Mouse (Mus musculus) hindbrain, embryonic 16.5 days (tissue): ENCODE results near the gene Rhoc. TPM values are rescaled to one million over a fixed set of nuclear protein-coding genes. Genes with fewer than 3 reads are reported as not detected.
A peak's percentile ranks its signal among the peaks of the same experiment; 100 is the strongest.
"Not testable (repeated sequence)": the region's sequence is repeated elsewhere in the genome, so short reads cannot be mapped to it uniquely, and the experiment has no call there.

ENCODE experiments used
- ATAC-seq: fragments of 200-750 bp; cut with Nextera tagmentation; 2 replicates; pipeline ENCODE4 v1.8.0; 2017; ENCODE audit warnings: moderate TSS enrichment, moderate library complexity
- H3K27ac ChIP-seq: fragments of 300-500 bp; sonication (generic); 2 replicates; pipeline ENCODE4 v1.5.1; 2014; ENCODE audit warnings: low read depth, mild to moderate bottlenecking, control low read depth, low read length, moderate library complexity
- H3K27me3 ChIP-seq: fragments of 300-500 bp; sonication (generic); replicated peaks from 2 replicates; pipeline ENCODE4 v1.6.1; 2014; ENCODE audit warnings: low read length; ENCODE audit not compliant: control insufficient read depth, insufficient read depth
- H3K36me3 ChIP-seq: fragments of 300-500 bp; sonication (generic); 2 replicates; pipeline ENCODE4 v1.6.1; 2014; ENCODE audit warnings: mild to moderate bottlenecking, low read length, moderate library complexity, mixed read lengths; ENCODE audit not compliant: control insufficient read depth, insufficient read depth
- H3K4me1 ChIP-seq: fragments of 300-500 bp; sonication (generic); 2 replicates; pipeline ENCODE4 v1.6.1; 2014; ENCODE audit warnings: low read depth, low read length; ENCODE audit not compliant: control insufficient read depth, insufficient read depth
- H3K4me2 ChIP-seq: fragments of 300-500 bp; sonication (generic); 2 replicates; pipeline ENCODE4 v1.6.1; 2014; ENCODE audit warnings: mild to moderate bottlenecking, low read length, control low read depth, moderate library complexity
- H3K4me3 ChIP-seq: fragments of 300-500 bp; sonication (generic); 2 replicates; pipeline ENCODE4 v1.5.1; 2014; ENCODE audit warnings: mild to moderate bottlenecking, low read length, control low read depth, moderate library complexity
- H3K9ac ChIP-seq: fragments of 300-500 bp; sonication (generic); 2 replicates; pipeline ENCODE4 v1.6.1; 2014; ENCODE audit warnings: low read depth, mild to moderate bottlenecking, control low read depth, low read length, moderate library complexity
- H3K9me3 ChIP-seq: fragments of 300-500 bp; sonication (generic); 2 replicates; pipeline ENCODE4 v1.6.1; 2014; ENCODE audit warnings: mild to moderate bottlenecking, low read length, moderate library complexity; ENCODE audit not compliant: control insufficient read depth
- WGBS: fragments of 180-500 bp; shearing (Covaris S2); extraction: QIAGEN DNeasy Blood & Tissue Kit; methylation state at CpG from one replicate; pipeline ENCODE4 v1.1.7; 2014; 5-methylcytosine and 5-hydroxymethylcytosine counted together
- polyA plus RNA-seq: library from polyadenylated mRNA; unstranded; fragments of >200 nt; fragmentation: Nextera tagmentation; extraction: Ambion mirVana; gene quantifications from 2 replicates; pipeline ENCODE4 v1.2.1, GENCODE M21; 2015

Rhoc gene
- polyA plus RNA-seq, result 65.1 and 67.0 TPM in 2 replicates

- Histone ChIP-seq H3K4me1 (peaks cover 23% of the 10 kb centered on the region), H3K4me2 (peak within 1 kb of the TSS; percentile 90), H3K9ac (peak within 1 kb of the TSS; percentile 68), H3K36me3 (no peaks in the 10 kb centered on the region), H3K9me3 (no peaks in the 10 kb centered on the region), H3K27me3 (peaks cover 13% of the 10 kb centered on the region), H3K27ac (peak within 1 kb of the TSS; percentile 51; the same call in 1 of the 2 replicates), H3K4me3 (peak within 1 kb of the TSS; percentile 58)
- 38% methylated on average over 3 of the region's 3 CpGs for WGBS
- no peak for ATAC-seq
These were observed at the start of gene Rhoc for GRCm38 (mm10) chr3:104788075-104788474. Gene Rhoc (plus strand): TSS chr3:104788375.

GRCm38 (mm10) chr3:104741954-104742353 lies 46.2 kb upstream of the Rhoc start:
- Histone ChIP-seq H3K4me2 (no peak overlapping the region), H3K27ac (no peak overlapping the region), H3K9me3 (no peaks in the 10 kb centered on the region), H3K4me1 (no peaks in the 10 kb centered on the region), H3K9ac (no peak overlapping the region), H3K4me3 (no peak overlapping the region), H3K36me3 (no peaks in the 10 kb centered on the region), H3K27me3 (no peaks in the 10 kb centered on the region)
- WGBS, result 86% methylated on average over 3 of the region's 3 CpGs
- no peak for ATAC-seq

- ATAC-seq, result no peak
- Histone ChIP-seq H3K4me3 (no peak overlapping the region), H3K4me2 (no peak overlapping the region), H3K27me3 (no peaks in the 10 kb centered on the region), H3K9me3 (no peaks in the 10 kb centered on the region), H3K4me1 (no peaks in the 10 kb centered on the region), H3K36me3 (no peaks in the 10 kb centered on the region), H3K27ac (no peak overlapping the region), H3K9ac (no peak overlapping the region)
- 79% methylated on average over 1 of the region's 1 CpGs for WGBS
These were observed 45.0 kb upstream of the Rhoc start for GRCm38 (mm10) chr3:104743161-104743560.

- Histone ChIP-seq H3K9me3 (no peaks in the 10 kb centered on the region), H3K4me3 (no peak overlapping the region), H3K36me3 (no peaks in the 10 kb centered on the region), H3K27ac (no peak overlapping the region), H3K27me3 (no peaks in the 10 kb centered on the region), H3K9ac (no peak overlapping the region), H3K4me1 (no peaks in the 10 kb centered on the region), H3K4me2 (no peak overlapping the region)
- WGBS, result 77% methylated on average over 1 of the region's 1 CpGs
- ATAC-seq, result no peak
These were observed 44.3 kb upstream of the Rhoc start for GRCm38 (mm10) chr3:104743864-104744263.

GRCm38 (mm10) chr3:104752845-104753244 lies 35.3 kb upstream of the Rhoc start:
- not testable (repeated sequence) for H3K36me3 ChIP-seq

GRCm38 (mm10) chr3:104758406-104758805 lies 29.8 kb upstream of the Rhoc start:
- Histone ChIP-seq H3K4me3 (peak overlapping the region; percentile 39), H3K4me1 (peaks cover 6% of the 10 kb centered on the region), H3K27me3 (peaks cover 10% of the 10 kb centered on the region), H3K9me3 (no peaks in the 10 kb centered on the region), H3K4me2 (peak overlapping the region; percentile 60), H3K27ac (no peak overlapping the region), H3K9ac (peak overlapping the region; percentile 61), H3K36me3 (no peaks in the 10 kb centered on the region)
- peak; percentile 90 for ATAC-seq
- 2% methylated on average over 27 of the region's 27 CpGs for WGBS

More at GRCm38 (mm10) chr3:104752845-104753244, 35.3 kb upstream of the Rhoc start:
- ATAC-seq, H3K4me2 ChIP-seq, H3K9ac ChIP-seq, H3K27me3 ChIP-seq, H3K9me3 ChIP-seq, H3K27ac ChIP-seq, H3K4me3 ChIP-seq, H3K4me1 ChIP-seq: not testable (repeated sequence)
- WGBS, result 22% methylated on average over 16 of the region's 25 CpGs

GRCm38 (mm10) chr3:104758869-104759268 lies 29.3 kb upstream of the Rhoc start:
- WGBS, result 7% methylated on average over 5 of the region's 5 CpGs

GRCm38 (mm10) chr3:104762103-104762863 lies 25.9 kb upstream of the Rhoc start:
- H3K27ac ChIP-seq, H3K36me3 ChIP-seq, ATAC-seq, H3K4me3 ChIP-seq, H3K4me1 ChIP-seq, H3K9me3 ChIP-seq, H3K4me2 ChIP-seq, H3K27me3 ChIP-seq, H3K9ac ChIP-seq: not testable (repeated sequence)
- 26% methylated on average over 18 of the region's 20 CpGs for WGBS

More at GRCm38 (mm10) chr3:104758869-104759268, 29.3 kb upstream of the Rhoc start:
- H3K27ac ChIP-seq, result no peak overlapping the region
- H3K4me3 ChIP-seq, result peak overlapping the region; percentile 39
- H3K27me3 ChIP-seq, result peaks cover 10% of the 10 kb centered on the region; the same call in 1 of the 2 replicates
- H3K9ac ChIP-seq, result peak overlapping the region; percentile 61; the same call in 1 of the 2 replicates
- no peaks in the 10 kb centered on the region for H3K36me3 ChIP-seq
- peaks cover 6% of the 10 kb centered on the region for H3K4me1 ChIP-seq
- H3K4me2 ChIP-seq, result peak overlapping the region; percentile 60
- H3K9me3 ChIP-seq, result no peaks in the 10 kb centered on the region
- peak; percentile 24; the same call in 1 of the 2 replicates for ATAC-seq

GRCm38 (mm10) chr3:104765021-104765420 lies 23.2 kb upstream of the Rhoc start:
- Histone ChIP-seq H3K4me3 (no peak overlapping the region), H3K9ac (no peak overlapping the region), H3K4me1 (no peaks in the 10 kb centered on the region), H3K27ac (no peak overlapping the region), H3K27me3 (peaks cover 2% of the 10 kb centered on the region; the same call in 1 of the 2 replicates), H3K9me3 (no peaks in the 10 kb centered on the region), H3K36me3 (no peaks in the 10 kb centered on the region), H3K4me2 (no peak overlapping the region)
- no peak for ATAC-seq
- WGBS, result 27% methylated on average over 4 of the region's 4 CpGs
